Mouse (Mus musculus): Measurements from ENCODE around the gene Ap2a1. TPM values are rescaled to one million over a fixed set of nuclear protein-coding genes. Genes with fewer than 3 reads are reported as not detected.
A peak's percentile ranks its signal among the peaks of the same experiment; 100 is the strongest.

The Ap2a1 gene
- polyA plus RNA-seq, 1 experiment from 2014 or later, result 74.2 TPM

DNA sequence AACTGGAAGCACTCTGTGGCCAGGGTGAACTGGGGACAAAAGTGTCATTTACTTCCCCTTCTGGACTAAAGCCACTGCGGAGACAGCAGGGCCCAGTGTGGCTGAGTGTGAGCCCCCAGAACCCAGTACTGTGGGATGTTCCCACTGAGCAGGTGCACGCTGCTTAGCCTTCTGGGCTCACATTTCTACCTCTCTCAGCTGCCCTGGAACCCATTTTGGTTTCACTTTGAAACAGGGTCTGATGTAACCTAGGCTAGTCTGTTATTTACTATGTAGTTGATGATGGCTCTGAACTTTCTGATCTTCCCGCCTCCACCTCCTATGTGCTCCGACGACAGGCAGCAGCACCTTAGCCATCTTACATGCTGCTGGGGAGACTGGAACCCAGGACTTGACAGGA is 33.5 kb upstream of the Ap2a1 start:
- no peak overlapping the region for H3K27ac ChIP-seq
- peaks cover 77% of the 10 kb centered on the region for H3K36me3 ChIP-seq
- H3K4me1 ChIP-seq (replicated peaks), result no peaks in the 10 kb centered on the region
- no peak overlapping the region for H3K4me2 ChIP-seq
- no peak for ATAC-seq (ENCODE audit: insufficient number of reproducible peaks, insufficient read depth, low FRiP score, low TSS enrichment, low read depth)
- H3K4me3 ChIP-seq (replicated peaks), result no peak overlapping the region
- H3K27me3 ChIP-seq, result no peaks in the 10 kb centered on the region
- H3K9ac ChIP-seq (replicated peaks), result no peak overlapping the region
- H3K9me3 ChIP-seq, result no peaks in the 10 kb centered on the region
- 87% methylated on average over 5 of the region's 5 CpGs for WGBS

DNA sequence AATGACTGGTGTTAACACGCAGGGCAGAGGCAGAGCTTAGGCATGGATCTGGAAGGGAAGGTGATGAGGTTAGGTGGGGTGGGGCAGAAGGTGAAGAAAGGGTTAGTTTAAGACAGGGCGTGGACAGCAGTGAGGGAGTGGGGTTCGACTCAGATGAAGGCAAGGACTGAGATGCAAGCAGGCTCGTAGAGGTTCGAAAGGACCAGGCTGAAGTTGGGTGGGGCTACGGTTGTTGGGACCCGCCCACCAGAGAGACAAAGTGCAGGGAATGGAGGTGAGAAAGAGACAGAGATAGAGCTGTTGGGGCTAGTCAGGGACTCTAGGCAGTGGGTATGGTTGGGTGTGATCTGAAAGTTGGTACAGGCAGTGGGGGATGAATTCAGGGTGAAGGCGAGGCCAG is 33.0 kb upstream of the Ap2a1 start:
- Histone ChIP-seq H3K4me2 (no peak overlapping the region), H3K9ac (replicated peaks) (0 out of 2 replicates have a peak overlapping the region, but pooled peaks have one; percentile 18), H3K27me3 (no peaks in the 10 kb centered on the region), H3K4me3 (replicated peaks) (no peak overlapping the region), H3K27ac (no peak overlapping the region), H3K36me3 (peaks cover 74% of the 10 kb centered on the region), H3K9me3 (no peaks in the 10 kb centered on the region), H3K4me1 (replicated peaks) (no peaks in the 10 kb centered on the region)
- 67% methylated on average over 8 of the region's 8 CpGs for WGBS
- no peak for ATAC-seq (ENCODE audit: insufficient number of reproducible peaks, insufficient read depth, low FRiP score, low TSS enrichment, low read depth)

DNA sequence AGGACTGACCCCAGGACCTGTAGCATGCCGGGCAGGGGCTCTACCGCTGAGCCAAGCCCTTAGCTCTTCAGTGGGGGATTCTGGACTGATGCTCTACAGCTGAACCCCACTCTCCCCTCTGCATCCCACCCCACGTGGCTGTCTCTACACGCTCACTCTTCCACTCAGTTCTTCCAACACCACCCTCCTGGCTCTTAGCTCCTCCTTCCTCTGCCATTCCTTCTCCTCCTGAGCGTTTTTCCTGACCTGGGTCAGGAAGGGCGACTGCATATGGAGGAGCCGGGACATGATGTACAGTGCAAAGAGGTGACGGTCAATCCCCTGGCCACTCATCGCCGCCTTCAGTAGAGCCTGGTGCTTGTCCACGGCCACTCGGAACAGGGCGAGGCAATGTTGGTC is 31.2 kb upstream of the Ap2a1 start:
- Histone ChIP-seq H3K9me3 (no peaks in the 10 kb centered on the region), H3K27me3 (no peaks in the 10 kb centered on the region), H3K4me1 (replicated peaks) (no peaks in the 10 kb centered on the region), H3K4me3 (replicated peaks) (no peak overlapping the region), H3K4me2 (no peak overlapping the region), H3K9ac (replicated peaks) (no peak overlapping the region), H3K36me3 (peaks cover 58% of the 10 kb centered on the region), H3K27ac (no peak overlapping the region)
- no peak for ATAC-seq (ENCODE audit: insufficient number of reproducible peaks, insufficient read depth, low FRiP score, low TSS enrichment, low read depth)
- 92% methylated on average over 13 of the region's 13 CpGs for WGBS

DNA sequence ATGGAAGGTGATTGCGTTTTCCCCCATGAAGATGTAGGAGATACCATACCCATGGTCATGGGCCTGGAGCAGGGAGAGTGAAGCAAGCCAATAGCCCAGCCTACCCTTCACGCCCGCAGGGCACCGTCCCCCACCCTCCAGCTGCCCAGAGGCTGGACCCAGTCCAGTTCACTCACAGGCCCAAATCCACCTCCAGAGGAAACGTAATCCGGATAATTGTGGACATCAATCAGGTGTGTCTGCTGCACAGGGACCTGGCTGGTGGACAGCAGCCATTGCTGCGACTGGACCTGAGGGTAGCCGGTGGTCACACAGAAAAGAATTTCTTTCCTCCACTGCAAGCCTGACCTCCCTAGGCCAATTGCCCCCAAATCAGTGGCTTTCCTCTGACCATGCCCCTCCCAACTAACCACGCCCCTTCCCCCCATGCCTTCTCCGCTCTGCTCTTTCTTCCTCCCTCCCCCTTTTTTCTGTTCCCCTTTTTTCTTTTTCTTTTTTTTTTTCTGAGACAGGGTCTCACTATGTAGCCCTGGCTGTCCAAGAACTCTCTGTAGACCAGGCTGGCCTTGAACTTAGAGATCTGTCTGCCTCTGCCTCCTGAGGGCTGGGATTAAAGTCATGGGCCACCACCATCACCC is 30.7 kb upstream of the Ap2a1 start:
- no peak overlapping the region for H3K4me2 ChIP-seq
- no peaks in the 10 kb centered on the region for H3K27me3 ChIP-seq
- no peak overlapping the region for H3K27ac ChIP-seq
- ATAC-seq (ENCODE audit: insufficient number of reproducible peaks, insufficient read depth, low FRiP score, low TSS enrichment, low read depth), result no peak
- H3K4me3 ChIP-seq (replicated peaks), result no peak overlapping the region
- 86% methylated on average over 10 of the region's 10 CpGs for WGBS
- no peak overlapping the region for H3K9ac ChIP-seq (replicated peaks)
- H3K4me1 ChIP-seq (replicated peaks), result no peaks in the 10 kb centered on the region
- H3K36me3 ChIP-seq, result peaks cover 53% of the 10 kb centered on the region
- H3K9me3 ChIP-seq, result no peaks in the 10 kb centered on the region

DNA sequence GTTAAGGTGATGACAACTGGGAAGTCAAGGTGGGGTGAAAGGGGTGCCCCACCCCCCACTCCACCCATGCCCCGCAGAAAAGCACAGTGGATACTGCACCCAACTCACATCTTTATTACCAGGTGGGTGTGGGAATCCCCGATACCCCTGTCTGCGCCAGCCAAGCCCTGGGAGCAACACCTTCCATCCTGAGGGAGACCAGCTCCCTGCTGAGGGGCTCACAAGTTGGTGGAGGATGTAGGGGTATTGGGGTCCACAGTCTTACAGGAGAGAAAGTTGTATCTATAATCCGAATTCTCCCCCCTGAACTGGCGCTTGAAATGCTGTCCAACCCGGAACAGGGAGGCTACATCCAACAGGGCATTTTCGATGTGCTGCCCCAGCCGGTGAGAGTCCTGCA is 30.0 kb upstream of the Ap2a1 start:
- H3K36me3 ChIP-seq, result peaks cover 49% of the 10 kb centered on the region

DNA sequence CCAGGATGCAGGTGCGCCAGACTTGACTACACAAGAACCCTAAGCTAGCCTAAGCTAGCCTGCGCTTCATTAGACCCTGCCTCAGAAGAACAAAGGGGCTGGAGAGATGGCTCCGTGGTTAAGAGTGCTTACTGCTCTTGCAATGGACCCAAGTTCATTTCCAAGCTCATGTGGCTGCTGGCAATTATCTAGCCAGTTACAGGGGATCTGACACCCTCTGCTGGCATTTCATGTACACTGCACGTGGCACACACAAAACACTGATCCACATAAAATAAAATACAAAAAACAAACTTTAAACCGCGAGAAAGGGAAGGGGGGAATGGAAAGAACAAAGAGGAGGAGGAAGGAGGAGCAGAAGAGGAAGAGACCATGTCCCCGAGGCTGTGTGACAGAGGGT is 28.9 kb upstream of the Ap2a1 start:
- ATAC-seq (ENCODE audit: insufficient number of reproducible peaks, insufficient read depth, low FRiP score, low TSS enrichment, low read depth), result no peak

More for the DNA sequence above, 30.0 kb upstream of the Ap2a1 start:
- no peak overlapping the region for H3K4me3 ChIP-seq (replicated peaks)
- no peak for ATAC-seq (ENCODE audit: insufficient number of reproducible peaks, insufficient read depth, low FRiP score, low TSS enrichment, low read depth)
- no peak overlapping the region for H3K4me2 ChIP-seq
- H3K27me3 ChIP-seq, result no peaks in the 10 kb centered on the region
- no peak overlapping the region for H3K27ac ChIP-seq
- H3K9me3 ChIP-seq, result no peaks in the 10 kb centered on the region
- H3K4me1 ChIP-seq (replicated peaks), result no peaks in the 10 kb centered on the region
- 85% methylated on average over 8 of the region's 8 CpGs for WGBS
- H3K9ac ChIP-seq (replicated peaks), result no peak overlapping the region

DNA sequence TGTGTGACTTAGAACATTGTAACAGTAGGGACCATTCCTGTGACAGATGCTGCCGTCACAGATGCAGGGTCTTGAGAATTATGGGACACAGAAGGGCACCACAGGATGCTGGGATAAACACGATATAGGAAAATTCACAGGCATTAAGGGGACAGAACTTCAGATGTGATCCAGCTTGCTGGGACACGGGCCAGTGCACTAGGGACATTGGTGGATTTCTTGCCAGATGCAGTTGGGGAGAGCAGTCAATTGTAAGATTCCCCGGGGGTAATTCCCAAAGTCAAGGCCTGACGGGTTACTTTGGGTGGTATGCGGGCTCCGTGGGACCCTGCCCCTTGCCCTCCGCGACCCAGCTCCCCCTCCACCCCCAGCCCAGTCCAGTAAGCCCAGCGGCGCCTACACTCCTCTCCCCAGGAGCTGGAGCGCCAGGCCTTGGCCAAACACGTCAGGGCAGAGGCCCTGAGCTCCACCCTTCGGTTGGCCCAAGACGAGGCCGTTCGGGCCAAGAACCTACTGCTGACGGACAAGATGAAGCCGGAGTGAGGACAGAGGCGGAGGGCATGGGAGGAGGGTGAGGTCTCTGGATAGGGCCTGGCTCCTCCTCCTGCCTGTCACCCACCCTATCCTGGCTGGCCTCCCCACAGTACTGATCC is 28.0 kb upstream of the Ap2a1 start:
- Histone ChIP-seq H3K36me3 (peaks cover 31% of the 10 kb centered on the region), H3K4me2 (no peak overlapping the region), H3K27ac (no peak overlapping the region), H3K27me3 (0 out of 2 replicates have a peak, but pooled peaks cover 4% of the 10 kb centered on the region), H3K9ac (replicated peaks) (no peak overlapping the region), H3K4me1 (replicated peaks) (peaks cover under 1% of the 10 kb centered on the region), H3K4me3 (replicated peaks) (no peak overlapping the region), H3K9me3 (no peaks in the 10 kb centered on the region)
- no peak for ATAC-seq (ENCODE audit: insufficient number of reproducible peaks, insufficient read depth, low FRiP score, low TSS enrichment, low read depth)
- WGBS, result 71% methylated on average over 20 of the region's 20 CpGs

More for the DNA sequence above, 28.9 kb upstream of the Ap2a1 start:
- no peak overlapping the region for H3K9ac ChIP-seq (replicated peaks)
- no peak overlapping the region for H3K4me3 ChIP-seq (replicated peaks)
- H3K9me3 ChIP-seq, result no peaks in the 10 kb centered on the region
- 62% methylated on average over 7 of the region's 7 CpGs for WGBS
- H3K27me3 ChIP-seq, result 0 out of 2 replicates have a peak, but pooled peaks cover 4% of the 10 kb centered on the region
- no peaks in the 10 kb centered on the region for H3K4me1 ChIP-seq (replicated peaks)
- H3K4me2 ChIP-seq, result no peak overlapping the region
- peaks cover 39% of the 10 kb centered on the region for H3K36me3 ChIP-seq
- no peak overlapping the region for H3K27ac ChIP-seq

DNA sequence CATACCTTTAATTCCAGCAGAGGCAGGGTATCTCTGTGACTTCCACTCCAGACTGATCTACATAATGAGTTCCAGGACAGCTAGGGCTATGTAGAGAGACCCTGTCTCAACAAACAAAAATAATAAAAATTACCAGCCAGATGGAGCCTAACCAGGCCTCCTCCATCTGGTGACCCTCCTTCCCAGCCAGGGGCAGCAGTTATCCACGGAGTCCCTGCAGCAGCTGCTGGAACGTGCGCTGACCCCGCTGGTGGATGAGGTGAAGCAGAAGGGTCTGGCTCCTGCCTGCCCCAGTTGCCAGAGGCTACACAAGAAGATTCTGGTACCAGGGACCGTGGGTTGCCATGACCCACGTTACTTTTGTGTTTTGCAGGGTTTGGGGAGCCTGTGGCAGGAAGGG is 27.0 kb upstream of the Ap2a1 start:
- no peak overlapping the region for H3K4me2 ChIP-seq
- no peaks in the 10 kb centered on the region for H3K9me3 ChIP-seq
- no peak overlapping the region for H3K4me3 ChIP-seq (replicated peaks)
- WGBS, result 49% methylated on average over 6 of the region's 6 CpGs
- no peak overlapping the region for H3K9ac ChIP-seq (replicated peaks)
- ATAC-seq (ENCODE audit: insufficient number of reproducible peaks, insufficient read depth, low FRiP score, low TSS enrichment, low read depth), result no peak
- peaks cover 10% of the 10 kb centered on the region for H3K4me1 ChIP-seq (replicated peaks)
- H3K27ac ChIP-seq, result no peak overlapping the region
- H3K36me3 ChIP-seq, result peaks cover 21% of the 10 kb centered on the region
- H3K27me3 ChIP-seq, result peaks cover 13% of the 10 kb centered on the region

DNA sequence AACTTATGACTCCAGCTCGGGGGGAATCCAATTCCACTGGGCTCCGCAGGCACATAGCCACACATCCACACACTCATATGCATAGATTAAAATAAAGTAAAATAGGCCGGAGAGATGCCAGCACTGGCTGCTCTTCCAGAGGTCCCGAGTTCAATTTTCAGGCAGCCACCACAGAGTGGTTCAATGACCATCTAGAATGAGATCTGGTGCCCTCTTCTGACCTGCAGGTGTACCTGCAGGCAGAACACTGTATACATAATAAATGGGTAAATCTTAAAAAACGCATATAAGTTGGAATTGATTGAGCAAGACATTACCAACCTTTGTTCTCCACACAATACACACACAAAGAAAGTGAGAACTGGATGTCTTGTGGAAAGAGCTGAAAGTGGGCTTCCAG is 26.3 kb upstream of the Ap2a1 start:
- peaks cover 14% of the 10 kb centered on the region for H3K36me3 ChIP-seq
- H3K4me1 ChIP-seq (replicated peaks), result peaks cover 10% of the 10 kb centered on the region
- H3K4me2 ChIP-seq, result no peak overlapping the region
- H3K27me3 ChIP-seq, result peaks cover 19% of the 10 kb centered on the region
- no peak for ATAC-seq (ENCODE audit: insufficient number of reproducible peaks, insufficient read depth, low FRiP score, low TSS enrichment, low read depth)
- 55% methylated on average over 5 of the region's 5 CpGs for WGBS
- H3K9ac ChIP-seq (replicated peaks), result no peak overlapping the region
- H3K27ac ChIP-seq, result no peak overlapping the region
- no peaks in the 10 kb centered on the region for H3K9me3 ChIP-seq
- H3K4me3 ChIP-seq (replicated peaks), result no peak overlapping the region

DNA sequence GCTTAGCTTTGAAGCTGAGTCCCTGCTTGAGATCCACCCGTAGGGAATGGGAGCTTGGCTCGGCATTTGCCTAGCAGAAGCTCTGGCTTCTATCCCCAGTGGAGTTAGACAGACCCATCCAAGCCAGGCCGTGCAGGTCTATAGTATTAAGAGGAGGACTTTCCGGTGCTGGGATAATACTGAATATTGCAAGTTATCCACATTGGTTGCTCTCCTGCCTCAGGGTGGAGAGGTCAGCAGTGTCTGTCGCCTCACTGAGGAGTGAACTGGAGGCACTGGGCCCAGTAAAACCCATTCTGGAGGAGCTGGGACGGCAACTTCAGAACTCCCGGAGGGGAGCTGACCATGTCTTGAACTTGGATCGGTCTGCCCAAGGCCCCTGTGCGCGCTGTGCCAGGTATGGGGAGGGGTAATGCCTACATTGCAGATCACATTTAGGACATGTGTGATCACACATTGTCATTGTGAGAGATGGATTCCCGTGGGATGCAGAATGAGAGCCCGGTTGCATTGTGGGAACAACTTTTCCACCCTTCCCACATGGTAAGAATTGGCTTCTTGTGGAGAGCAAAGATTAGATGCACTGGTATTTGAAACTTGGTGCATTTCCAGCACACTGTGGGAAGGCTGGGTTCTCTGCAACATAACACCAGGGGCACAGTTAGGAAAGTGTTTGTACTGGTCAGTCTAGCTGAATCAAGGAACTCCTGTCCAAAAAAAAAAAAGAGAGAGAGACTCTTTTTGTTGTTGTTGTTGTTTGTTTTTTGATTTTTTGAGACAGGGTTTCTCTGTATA is 25.0 kb upstream of the Ap2a1 start:
- no peak overlapping the region for H3K4me3 ChIP-seq (replicated peaks)
- H3K4me1 ChIP-seq (replicated peaks), result peaks cover 10% of the 10 kb centered on the region
- H3K4me2 ChIP-seq, result no peak overlapping the region
- peaks cover 4% of the 10 kb centered on the region; the same call in 1 of the 2 replicates for H3K36me3 ChIP-seq
- WGBS, result 82% methylated on average over 12 of the region's 12 CpGs
- H3K27me3 ChIP-seq, result peaks cover 32% of the 10 kb centered on the region
- no peak for ATAC-seq (ENCODE audit: insufficient number of reproducible peaks, insufficient read depth, low FRiP score, low TSS enrichment, low read depth)
- H3K9ac ChIP-seq (replicated peaks), result no peak overlapping the region
- H3K27ac ChIP-seq, result no peak overlapping the region
- no peaks in the 10 kb centered on the region for H3K9me3 ChIP-seq

DNA sequence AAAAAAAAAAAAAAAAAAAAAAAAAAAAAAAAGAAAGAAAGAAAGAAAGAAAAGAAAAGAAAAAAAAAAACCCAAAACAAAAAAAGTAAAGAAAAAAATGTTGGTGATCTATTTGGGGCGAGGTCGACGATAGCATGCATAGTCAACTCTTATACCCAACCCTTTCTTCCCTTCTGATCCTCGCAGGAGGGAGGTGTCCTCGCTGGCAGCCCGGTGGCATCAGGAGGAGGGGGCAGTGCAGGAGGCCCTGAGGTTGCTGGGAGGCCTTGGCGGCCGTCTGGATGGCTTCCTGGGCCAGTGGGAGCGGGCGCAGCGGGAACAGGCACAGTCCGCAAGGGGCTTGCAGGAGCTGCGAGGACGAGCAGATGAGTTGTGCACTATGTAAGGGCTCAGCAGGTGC is 24.3 kb upstream of the Ap2a1 start:
- H3K9ac ChIP-seq (replicated peaks), result no peak overlapping the region

More for the DNA sequence above, 24.3 kb upstream of the Ap2a1 start:
- Histone ChIP-seq H3K9me3 (no peaks in the 10 kb centered on the region), H3K4me2 (no peak overlapping the region), H3K27me3 (peaks cover 36% of the 10 kb centered on the region), H3K36me3 (no peaks in the 10 kb centered on the region), H3K4me1 (replicated peaks) (peaks cover 10% of the 10 kb centered on the region), H3K4me3 (replicated peaks) (0 out of 2 replicates have a peak overlapping the region, but pooled peaks have one; percentile 3), H3K27ac (no peak overlapping the region)
- 55% methylated on average over 14 of the region's 14 CpGs for WGBS
- ATAC-seq (ENCODE audit: insufficient number of reproducible peaks, insufficient read depth, low FRiP score, low TSS enrichment, low read depth), result no peak

Measured in limb, embryonic 12.5 days (tissue).